Mouse (Mus musculus): ENCODE results near the gene Sfmbt1. TPM values are rescaled to one million over a fixed set of nuclear protein-coding genes. Genes with fewer than 3 reads are reported as not detected.

Gene Sfmbt1
- polyA plus RNA-seq, 1 experiment from 2014 or later = 6.2 TPM

GRCm38 (mm10) chr14:30762904-30763568 lies 48.4 kb downstream of the Sfmbt1 start:
- Histone ChIP-seq H3K9me3 (ENCODE audit: control insufficient read depth, low read length) (no peaks in the 10 kb centered on the region), H3K4me3 (ENCODE audit: low read depth, low read length) (no peak overlapping the region), H3K4me2 (replicated peaks; ENCODE audit: low read depth) (no peak overlapping the region), H3K27me3 (ENCODE audit: control insufficient read depth, insufficient read depth, low read length) (no peaks in the 10 kb centered on the region), H3K4me1 (replicated peaks; ENCODE audit: control insufficient read depth, insufficient read depth) (no peaks in the 10 kb centered on the region), H3K27ac (replicated peaks) (no peak overlapping the region), H3K9ac (ENCODE audit: low read length) (no peak overlapping the region), H3K36me3 (ENCODE audit: control insufficient read depth, insufficient read depth, low read length) (no peaks in the 10 kb centered on the region)
- no peak for DNase-seq (ENCODE audit: low spot score)
- TF ChIP-seq CTCF (IDR thresholded peaks at IDR 0.05; ENCODE audit: low read depth) = no peak
- no peak for TF ChIP-seq EP300 (optimal IDR thresholded peaks at IDR 0.05)
- 67% methylated on average over 5 of the region's 5 CpGs for WGBS
- ATAC-seq (ENCODE audit: low FRiP score, low TSS enrichment) = no peak

- ATAC-seq (ENCODE audit: low FRiP score, low TSS enrichment) (no peak), DNase-seq (ENCODE audit: low spot score) (no peak)
- no peaks in the 10 kb centered on the region for H3K36me3 ChIP-seq (ENCODE audit: control insufficient read depth, insufficient read depth, low read length)
- no peak overlapping the region for H3K9ac ChIP-seq (ENCODE audit: low read length)
- no peak overlapping the region for H3K4me3 ChIP-seq (ENCODE audit: low read depth, low read length)
- no peak overlapping the region for H3K27ac ChIP-seq (replicated peaks)
- no peaks in the 10 kb centered on the region for H3K27me3 ChIP-seq (ENCODE audit: control insufficient read depth, insufficient read depth, low read length)
- WGBS = 89% methylated on average over 6 of the region's 6 CpGs
- no peaks in the 10 kb centered on the region for H3K9me3 ChIP-seq (ENCODE audit: control insufficient read depth, low read length)
- H3K4me2 ChIP-seq (replicated peaks; ENCODE audit: low read depth) = no peak overlapping the region
- TF ChIP-seq CTCF (IDR thresholded peaks at IDR 0.05; ENCODE audit: low read depth) = no peak
- no peak for TF ChIP-seq EP300 (optimal IDR thresholded peaks at IDR 0.05)
- H3K4me1 ChIP-seq (replicated peaks; ENCODE audit: control insufficient read depth, insufficient read depth) = no peaks in the 10 kb centered on the region
Observed at GRCm38 (mm10) chr14:30784614-30785013, 70.0 kb downstream of the Sfmbt1 start.

DNA sequence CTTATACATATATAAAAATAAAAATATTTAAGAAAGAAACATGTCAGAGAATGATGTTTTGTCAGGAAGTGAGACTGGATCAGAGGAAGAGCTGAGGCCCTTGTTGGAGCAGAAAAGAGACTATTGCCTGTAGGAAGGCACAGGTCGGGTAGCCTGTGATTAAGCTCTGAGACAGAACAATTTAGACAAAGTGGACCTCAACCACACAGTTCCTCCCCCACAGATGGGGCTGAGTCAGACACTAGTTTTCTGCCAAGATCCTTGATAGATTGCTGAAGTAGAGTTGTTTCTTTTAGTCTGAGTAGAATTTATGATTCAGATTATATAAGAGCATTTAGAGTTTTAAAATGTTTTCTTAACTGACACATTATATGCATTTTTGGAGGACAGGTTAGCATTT lies 74.8 kb downstream of the Sfmbt1 start:
- no peak for ATAC-seq (ENCODE audit: low FRiP score, low TSS enrichment)
- no peaks in the 10 kb centered on the region for H3K27me3 ChIP-seq (ENCODE audit: control insufficient read depth, insufficient read depth, low read length)
- H3K36me3 ChIP-seq (ENCODE audit: control insufficient read depth, insufficient read depth, low read length) = no peaks in the 10 kb centered on the region
- H3K4me3 ChIP-seq (ENCODE audit: low read depth, low read length) = no peak overlapping the region
- 34% methylated on average over 1 of the region's 1 CpGs for WGBS
- H3K9ac ChIP-seq (ENCODE audit: low read length) = no peak overlapping the region
- no peak overlapping the region for H3K4me2 ChIP-seq (replicated peaks; ENCODE audit: low read depth)
- no peaks in the 10 kb centered on the region for H3K4me1 ChIP-seq (replicated peaks; ENCODE audit: control insufficient read depth, insufficient read depth)
- no peak for DNase-seq (ENCODE audit: low spot score)
- H3K27ac ChIP-seq (replicated peaks) = no peak overlapping the region
- TF ChIP-seq EP300 (optimal IDR thresholded peaks at IDR 0.05) = no peak
- no peak for TF ChIP-seq CTCF (IDR thresholded peaks at IDR 0.05; ENCODE audit: low read depth)
- no peaks in the 10 kb centered on the region for H3K9me3 ChIP-seq (ENCODE audit: control insufficient read depth, low read length)

DNA sequence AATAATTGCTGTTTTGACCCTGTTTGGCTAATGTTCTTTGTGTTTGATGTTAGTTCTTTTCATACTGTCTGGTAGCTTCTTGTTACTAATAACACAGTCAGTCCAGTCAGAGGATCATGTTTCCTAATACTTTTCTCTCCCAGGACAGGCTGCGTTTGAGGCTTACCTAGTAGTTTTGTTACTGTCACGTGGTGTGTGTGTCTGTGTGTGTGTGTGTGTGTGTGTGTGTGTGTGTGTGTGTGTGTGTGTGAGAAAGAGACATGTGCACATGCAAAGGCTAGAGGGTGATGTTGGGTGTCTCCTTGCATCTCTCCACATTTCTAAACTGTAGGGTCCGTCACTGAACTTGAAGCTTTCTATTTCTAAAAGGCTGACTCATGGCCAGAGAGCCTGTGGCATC lies 78.2 kb downstream of the Sfmbt1 start:
- no peak overlapping the region for H3K4me2 ChIP-seq (replicated peaks; ENCODE audit: low read depth)
- H3K27me3 ChIP-seq (ENCODE audit: control insufficient read depth, insufficient read depth, low read length) = no peaks in the 10 kb centered on the region
- H3K4me3 ChIP-seq (ENCODE audit: low read depth, low read length) = no peak overlapping the region
- H3K36me3 ChIP-seq (ENCODE audit: control insufficient read depth, insufficient read depth, low read length) = no peaks in the 10 kb centered on the region
- WGBS = 81% methylated on average over 3 of the region's 3 CpGs
- H3K9ac ChIP-seq (ENCODE audit: low read length) = no peak overlapping the region
- TF ChIP-seq EP300 (optimal IDR thresholded peaks at IDR 0.05) (no peak), CTCF (IDR thresholded peaks at IDR 0.05; ENCODE audit: low read depth) (no peak)
- H3K9me3 ChIP-seq (ENCODE audit: control insufficient read depth, low read length) = no peaks in the 10 kb centered on the region
- no peaks in the 10 kb centered on the region for H3K4me1 ChIP-seq (replicated peaks; ENCODE audit: control insufficient read depth, insufficient read depth)
- ATAC-seq (ENCODE audit: low FRiP score, low TSS enrichment) (no peak), DNase-seq (ENCODE audit: low spot score) (no peak)
- no peak overlapping the region for H3K27ac ChIP-seq (replicated peaks)

DNA sequence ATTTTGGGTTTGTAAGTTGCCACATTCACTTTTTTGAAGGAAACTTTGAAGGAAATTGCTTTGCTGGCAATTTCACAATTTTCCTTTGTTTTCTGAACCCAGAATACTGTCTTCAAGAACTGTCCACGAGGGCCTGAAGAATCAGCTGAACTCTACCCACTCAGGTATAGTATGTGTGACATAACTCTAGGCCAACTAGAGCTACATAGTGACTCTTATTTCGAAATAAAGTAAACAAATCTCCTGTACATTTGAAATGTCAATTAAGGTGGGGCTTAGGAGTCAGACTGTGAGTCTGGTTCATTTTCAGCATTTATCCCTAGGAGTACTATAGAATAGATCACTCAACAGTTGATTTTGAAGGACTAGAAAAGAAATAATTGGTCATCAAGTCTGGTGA lies 87.1 kb downstream of the Sfmbt1 start:
- Histone ChIP-seq H3K4me2 (replicated peaks; ENCODE audit: low read depth) (no peak overlapping the region), H3K4me3 (ENCODE audit: low read depth, low read length) (no peak overlapping the region), H3K27ac (replicated peaks) (no peak overlapping the region), H3K36me3 (ENCODE audit: control insufficient read depth, insufficient read depth, low read length) (no peaks in the 10 kb centered on the region), H3K27me3 (ENCODE audit: control insufficient read depth, insufficient read depth, low read length) (no peaks in the 10 kb centered on the region), H3K9me3 (ENCODE audit: control insufficient read depth, low read length) (no peaks in the 10 kb centered on the region), H3K4me1 (replicated peaks; ENCODE audit: control insufficient read depth, insufficient read depth) (no peaks in the 10 kb centered on the region), H3K9ac (ENCODE audit: low read length) (no peak overlapping the region)
- DNase-seq (ENCODE audit: low spot score) = no peak
- TF ChIP-seq EP300 (optimal IDR thresholded peaks at IDR 0.05) (no peak), CTCF (IDR thresholded peaks at IDR 0.05; ENCODE audit: low read depth) (no peak)
- WGBS = 59% methylated on average over 2 of the region's 2 CpGs
- peak; percentile 92 for ATAC-seq (ENCODE audit: low FRiP score, low TSS enrichment)

DNA sequence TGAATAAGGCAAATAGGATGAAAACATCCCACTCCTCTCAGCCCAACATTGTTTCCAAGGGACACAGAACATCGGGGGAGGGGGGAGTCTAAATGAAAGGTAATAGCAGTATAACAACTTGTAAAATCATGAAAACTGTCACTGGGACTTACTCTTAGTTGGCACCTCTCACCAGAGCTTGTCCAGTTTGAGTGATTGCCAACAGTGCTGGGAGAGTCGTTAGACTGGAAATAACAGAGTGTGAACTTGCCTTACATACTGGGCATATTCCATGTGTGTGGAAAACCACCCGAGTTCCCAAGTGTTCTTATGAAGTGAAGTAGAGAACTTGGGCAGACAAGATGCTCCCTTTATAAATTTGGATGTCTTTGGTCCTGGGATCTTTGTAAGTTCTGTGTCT lies 106.5 kb downstream of the Sfmbt1 start:
- ATAC-seq (ENCODE audit: low FRiP score, low TSS enrichment) (no peak), DNase-seq (ENCODE audit: low spot score) (no peak)
- no peak overlapping the region for H3K4me3 ChIP-seq (ENCODE audit: low read depth, low read length)
- H3K36me3 ChIP-seq (ENCODE audit: control insufficient read depth, insufficient read depth, low read length) = peaks cover 3% of the 10 kb centered on the region; the same call in 1 of the 2 replicates
- no peaks in the 10 kb centered on the region for H3K4me1 ChIP-seq (replicated peaks; ENCODE audit: control insufficient read depth, insufficient read depth)
- no peak overlapping the region for H3K9ac ChIP-seq (ENCODE audit: low read length)
- no peaks in the 10 kb centered on the region for H3K9me3 ChIP-seq (ENCODE audit: control insufficient read depth, low read length)
- H3K4me2 ChIP-seq (replicated peaks; ENCODE audit: low read depth) = no peak overlapping the region
- H3K27me3 ChIP-seq (ENCODE audit: control insufficient read depth, insufficient read depth, low read length) = no peaks in the 10 kb centered on the region
- no peak overlapping the region for H3K27ac ChIP-seq (replicated peaks)
- no peak for TF ChIP-seq EP300 (optimal IDR thresholded peaks at IDR 0.05)
- TF ChIP-seq CTCF (IDR thresholded peaks at IDR 0.05; ENCODE audit: low read depth) = no peak
- WGBS = 66% methylated on average over 3 of the region's 3 CpGs
